Mouse (Mus musculus) hindbrain, embryonic 12.5 days (tissue): ENCODE measurements around the gene Rnf212b. TPM values are rescaled to one million over a fixed set of nuclear protein-coding genes. Genes with fewer than 3 reads are reported as not detected.

Source experiments
- ATAC-seq: fragments of 200-750 bp; cut with Nextera tagmentation; 2 replicates; pipeline ENCODE4 v1.8.0; 2017; ENCODE audit warnings: moderate TSS enrichment; ENCODE audit not compliant: low FRiP score
- H3K27ac ChIP-seq: fragments of 300-500 bp; sonication (generic); 2 replicates; pipeline ENCODE4 v1.5.1; 2016; ENCODE audit warnings: mild to moderate bottlenecking
- H3K27me3 ChIP-seq: fragments of 300-500 bp; sonication (generic); 2 replicates; pipeline ENCODE4 v1.6.1; 2016; ENCODE audit warnings: mild to moderate bottlenecking
- H3K36me3 ChIP-seq: fragments of 300-500 bp; sonication (generic); 2 replicates; pipeline ENCODE4 v1.6.1; 2016; ENCODE audit warnings: mild to moderate bottlenecking
- H3K4me1 ChIP-seq: fragments of 300-500 bp; sonication (generic); 2 replicates; pipeline ENCODE4 v1.6.1; 2016
- H3K4me2 ChIP-seq: fragments of 300-500 bp; sonication (generic); replicated peaks from 2 replicates; pipeline ENCODE4 v1.6.1; 2016; ENCODE audit warnings: mild to moderate bottlenecking
- H3K4me3 ChIP-seq: fragments of 300-500 bp; sonication (generic); 2 replicates; pipeline ENCODE4 v1.5.1; 2016; ENCODE audit warnings: mild to moderate bottlenecking
- H3K9ac ChIP-seq: fragments of 300-500 bp; sonication (generic); 2 replicates; pipeline ENCODE4 v1.6.1; 2016; ENCODE audit warnings: mild to moderate bottlenecking, moderate library complexity
- H3K9me3 ChIP-seq: fragments of 300-500 bp; sonication (generic); replicated peaks from 2 replicates; pipeline ENCODE4 v1.6.1; 2016; ENCODE audit warnings: mild to moderate bottlenecking
- WGBS: fragments of 180-500 bp; shearing (Covaris S2); methylation state at CpG from one replicate; pipeline ENCODE4 v1.1.7; 2016; 5-methylcytosine and 5-hydroxymethylcytosine counted together
- polyA plus RNA-seq: library from polyadenylated mRNA; unstranded; fragments of >200 nt; fragmentation: Nextera tagmentation; extraction: Ambion mirVana; gene quantifications from 2 replicates; pipeline ENCODE4 v1.2.1, GENCODE M21; 2016

The Rnf212b gene
- polyA plus RNA-seq, 1 experiment from 2014 or later: not detected

- Histone ChIP-seq H3K9me3 (no peaks in the 10 kb centered on the region), H3K27ac (peak overlapping the region; percentile 75), H3K36me3 (no peaks in the 10 kb centered on the region), H3K4me3 (peak overlapping the region; percentile 94), H3K9ac (peak overlapping the region; percentile 94), H3K27me3 (no peaks in the 10 kb centered on the region), H3K4me2 (peak overlapping the region; percentile 70), H3K4me1 (peaks cover 4% of the 10 kb centered on the region)
- WGBS: 18% methylated on average over 21 of the region's 21 CpGs
- ATAC-seq: 0 out of 2 replicates have a peak, but pooled peaks have one; percentile 8
Measured at GRCm38 (mm10) chr14:54864313-54865036, 50.5 kb downstream of the Rnf212b start.

- Histone ChIP-seq H3K36me3 (no peaks in the 10 kb centered on the region), H3K27ac (no peak overlapping the region), H3K4me3 (no peak overlapping the region), H3K4me1 (peaks cover 4% of the 10 kb centered on the region), H3K4me2 (no peak overlapping the region), H3K27me3 (no peaks in the 10 kb centered on the region), H3K9ac (no peak overlapping the region), H3K9me3 (no peaks in the 10 kb centered on the region)
- 85% methylated on average over 5 of the region's 5 CpGs for WGBS
- no peak for ATAC-seq
Measured at GRCm38 (mm10) chr14:54865626-54866025, 51.7 kb downstream of the Rnf212b start.

GRCm38 (mm10) chr14:54866268-54866667 lies 52.3 kb downstream of the Rnf212b start:
- H3K9ac ChIP-seq: no peak overlapping the region
- no peak overlapping the region for H3K4me2 ChIP-seq
- no peak overlapping the region for H3K27ac ChIP-seq
- H3K27me3 ChIP-seq: no peaks in the 10 kb centered on the region
- no peaks in the 10 kb centered on the region for H3K36me3 ChIP-seq
- WGBS: 71% methylated on average over 3 of the region's 3 CpGs
- ATAC-seq: no peak
- no peaks in the 10 kb centered on the region for H3K9me3 ChIP-seq
- no peak overlapping the region for H3K4me3 ChIP-seq
- H3K4me1 ChIP-seq: peaks cover 4% of the 10 kb centered on the region

GRCm38 (mm10) chr14:54866936-54867335 lies 53.0 kb downstream of the Rnf212b start:
- Histone ChIP-seq H3K27me3 (no peaks in the 10 kb centered on the region), H3K4me3 (no peak overlapping the region), H3K4me1 (peaks cover 4% of the 10 kb centered on the region), H3K9ac (no peak overlapping the region), H3K36me3 (no peaks in the 10 kb centered on the region), H3K9me3 (no peaks in the 10 kb centered on the region), H3K27ac (no peak overlapping the region), H3K4me2 (no peak overlapping the region)
- no peak for ATAC-seq
- WGBS: 48% methylated on average over 5 of the region's 5 CpGs

- no peaks in the 10 kb centered on the region for H3K27me3 ChIP-seq
- no peak overlapping the region for H3K9ac ChIP-seq
- H3K4me1 ChIP-seq: peaks cover 4% of the 10 kb centered on the region
- no peak for ATAC-seq
- WGBS: 88% methylated on average over 4 of the region's 4 CpGs
- no peak overlapping the region for H3K27ac ChIP-seq
- no peaks in the 10 kb centered on the region for H3K36me3 ChIP-seq
- H3K4me3 ChIP-seq: no peak overlapping the region
- H3K9me3 ChIP-seq: no peaks in the 10 kb centered on the region
- H3K4me2 ChIP-seq: no peak overlapping the region
Measured at GRCm38 (mm10) chr14:54868026-54868425, 54.1 kb downstream of the Rnf212b start.

GRCm38 (mm10) chr14:54870861-54871260 lies 56.9 kb downstream of the Rnf212b start, which contains the start of gene Homez:
Gene Homez, minus strand, starts transcription at chr14:54870961.
- H3K9me3 ChIP-seq: no peaks in the 10 kb centered on the region
- no peak within 1 kb of the TSS for H3K9ac ChIP-seq
- H3K4me2 ChIP-seq: no peak within 1 kb of the TSS
- no peak for ATAC-seq
- no peak within 1 kb of the TSS for H3K27ac ChIP-seq
- WGBS: 87% methylated on average over 5 of the region's 5 CpGs
- H3K4me1 ChIP-seq: peaks cover 6% of the 10 kb centered on the region
- 0 out of 2 replicates have a peak, but pooled peaks cover 3% of the 10 kb centered on the region for H3K27me3 ChIP-seq
- no peaks in the 10 kb centered on the region for H3K36me3 ChIP-seq
- H3K4me3 ChIP-seq: no peak within 1 kb of the TSS

- Histone ChIP-seq H3K4me2 (no peak overlapping the region), H3K9ac (no peak overlapping the region), H3K4me3 (no peak overlapping the region), H3K27me3 (peaks cover 7% of the 10 kb centered on the region; the same call in 1 of the 2 replicates), H3K36me3 (no peaks in the 10 kb centered on the region), H3K9me3 (no peaks in the 10 kb centered on the region), H3K27ac (no peak overlapping the region), H3K4me1 (peaks cover 13% of the 10 kb centered on the region)
- ATAC-seq: no peak
- 91% methylated on average over 3 of the region's 3 CpGs for WGBS
Measured at GRCm38 (mm10) chr14:54874165-54874564, 60.2 kb downstream of the Rnf212b start.

GRCm38 (mm10) chr14:54875844-54876538 lies 62.0 kb downstream of the Rnf212b start:
- Histone ChIP-seq H3K4me3 (peak overlapping the region; percentile 75), H3K36me3 (no peaks in the 10 kb centered on the region), H3K27me3 (peaks cover 7% of the 10 kb centered on the region; the same call in 1 of the 2 replicates), H3K4me2 (peak overlapping the region; percentile 98), H3K9ac (peak overlapping the region; percentile 88), H3K4me1 (peaks cover 13% of the 10 kb centered on the region), H3K27ac (peak overlapping the region; percentile 90), H3K9me3 (no peaks in the 10 kb centered on the region)
- ATAC-seq: peak; percentile 60
- 1% methylated on average over 36 of the region's 36 CpGs for WGBS

GRCm38 (mm10) chr14:54876539-54877047 lies 62.7 kb downstream of the Rnf212b start:
- H3K36me3 ChIP-seq: no peaks in the 10 kb centered on the region
- peak overlapping the region; percentile 75 for H3K4me3 ChIP-seq
- peaks cover 7% of the 10 kb centered on the region; the same call in 1 of the 2 replicates for H3K27me3 ChIP-seq
- no peaks in the 10 kb centered on the region for H3K9me3 ChIP-seq
- H3K4me2 ChIP-seq: peak overlapping the region; percentile 98
- peak; percentile 93 for ATAC-seq
- whole genome bisulfite sequencing: 0% methylated on average over 48 of the region's 72 CpGs
- H3K27ac ChIP-seq: peak overlapping the region; percentile 90
- H3K9ac ChIP-seq: peak overlapping the region; percentile 88
- peaks cover 13% of the 10 kb centered on the region for H3K4me1 ChIP-seq

- no peaks in the 10 kb centered on the region for H3K36me3 ChIP-seq
- no peaks in the 10 kb centered on the region for H3K9me3 ChIP-seq
- under 1% methylated on average over 45 of the region's 61 CpGs for WGBS
- ATAC-seq: peak; percentile 83
- peaks cover 13% of the 10 kb centered on the region for H3K4me1 ChIP-seq
- peak within 1 kb of the TSS; percentile 75 for H3K4me3 ChIP-seq
- H3K9ac ChIP-seq: peak within 1 kb of the TSS; percentile 88
- H3K27me3 ChIP-seq: peaks cover 7% of the 10 kb centered on the region; the same call in 1 of the 2 replicates
- H3K4me2 ChIP-seq: peak within 1 kb of the TSS; percentile 98
- peak within 1 kb of the TSS; percentile 90 for H3K27ac ChIP-seq
Measured at GRCm38 (mm10) chr14:54877048-54877715, 63.2 kb downstream of the Rnf212b start, which contains the start of gene Ppp1r3e. Gene Ppp1r3e, minus strand, starts transcription at chr14:54877550.

GRCm38 (mm10) chr14:54883154-54884021 lies 69.4 kb downstream of the Rnf212b start, which contains the start of the genes Bcl2l2 and Gm20521:
Gene Bcl2l2, plus strand, starts transcription at chr14:54883377.
Gene Gm20521, plus strand, starts transcription at chr14:54883441.
- peak within 1 kb of the TSS; percentile 85 for H3K9ac ChIP-seq
- peak within 1 kb of the TSS; percentile 62 for H3K4me3 ChIP-seq
- peak within 1 kb of the TSS; percentile 91 for H3K27ac ChIP-seq
- ATAC-seq: peak; percentile 90
- H3K9me3 ChIP-seq: no peaks in the 10 kb centered on the region
- peak within 1 kb of the TSS; percentile 63 for H3K4me2 ChIP-seq
- H3K27me3 ChIP-seq: peaks cover 3% of the 10 kb centered on the region; the same call in 1 of the 2 replicates
- peaks cover 23% of the 10 kb centered on the region for H3K4me1 ChIP-seq
- H3K36me3 ChIP-seq: peaks cover 4% of the 10 kb centered on the region; the same call in 1 of the 2 replicates
- WGBS: under 1% methylated on average over 27 of the region's 27 CpGs
